Mouse (Mus musculus): ENCODE results near the gene Casq2. TPM values are rescaled to one million over a fixed set of nuclear protein-coding genes. Genes with fewer than 3 reads are reported as not detected.

Casq2 gene
- polyA plus RNA-seq, 2 experiments: 0.88 to 0.89 TPM

DNA sequence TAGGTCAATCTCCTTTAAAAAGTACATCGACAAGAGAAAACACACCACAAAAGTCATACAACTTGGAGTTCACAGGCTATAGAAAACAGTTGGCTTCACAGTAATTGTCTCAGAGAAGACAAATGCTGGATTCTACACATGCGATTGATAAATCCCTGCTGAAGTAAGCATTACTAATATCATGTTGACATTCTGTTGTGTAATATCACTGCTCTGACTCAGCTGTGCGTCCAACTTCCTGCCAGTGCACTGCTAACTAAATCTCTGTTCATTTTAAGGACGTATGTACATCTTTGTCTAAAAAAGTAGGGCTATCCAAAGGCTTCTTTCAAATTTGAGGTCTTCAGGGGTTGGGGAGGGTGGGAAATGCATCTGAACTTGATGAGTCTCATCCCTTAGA is 101.2 kb downstream of the Casq2 start:
- TF ChIP-seq EP300 (IDR thresholded peaks at IDR 0.05; ENCODE audit: low read depth): no peak
- TF ChIP-seq CTCF (IDR thresholded peaks at IDR 0.05; ENCODE audit: low read depth): no peak
- Histone ChIP-seq H3K36me3 (replicated peaks; ENCODE audit: control insufficient read depth, insufficient read depth, low read depth) (no peaks in the 10 kb centered on the region), H3K9ac (replicated peaks) (no peak overlapping the region), H3K4me2 (ENCODE audit: low read depth) (no peak overlapping the region), H3K9me3 (ENCODE audit: control insufficient read depth, low read length) (no peaks in the 10 kb centered on the region), H3K27ac (no peak overlapping the region), H3K27me3 (ENCODE audit: control insufficient read depth, insufficient read depth, low read length) (no peaks in the 10 kb centered on the region), H3K4me1 (replicated peaks; ENCODE audit: control insufficient read depth in 2 of 2, insufficient read depth in 2 of 2, low read length in 1 of 2) (no peaks in the 10 kb centered on the region), H3K4me3 (ENCODE audit: insufficient read depth in 1 of 2, low read depth in 2 of 2, low read length in 2 of 2) (no peak overlapping the region)
- ATAC-seq (ENCODE audit: insufficient read depth) (no peak), DNase-seq (ENCODE audit: low read depth in 3 of 3, low spot score in 3 of 3) (no peak)
- 62% methylated on average over 4 of the region's 4 CpGs for WGBS (ENCODE audit: insufficient replicate concordance)

DNA sequence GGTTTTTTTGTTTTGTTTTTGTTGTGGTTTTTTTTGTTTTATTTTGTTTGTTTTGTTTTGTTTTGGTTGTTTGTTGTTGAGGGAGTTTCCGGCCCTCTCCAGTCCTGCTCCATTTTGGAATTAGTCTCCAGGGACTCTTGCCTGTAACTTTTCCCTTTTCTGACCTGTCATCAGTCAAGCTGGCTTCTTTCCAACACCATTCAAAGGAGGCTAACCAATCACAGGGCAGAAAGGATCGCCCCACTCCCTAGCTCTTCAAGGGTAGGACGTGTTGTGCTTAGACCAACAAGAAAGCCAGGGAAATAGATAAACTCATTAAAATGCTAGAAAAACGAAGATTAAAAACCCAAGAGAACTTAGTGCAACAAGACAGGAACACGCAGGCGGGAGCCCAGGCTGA is 102.8 kb downstream of the Casq2 start:
- Histone ChIP-seq H3K36me3 (replicated peaks; ENCODE audit: control insufficient read depth, insufficient read depth, low read depth) (no peaks in the 10 kb centered on the region), H3K9ac (replicated peaks) (no peak overlapping the region), H3K4me2 (ENCODE audit: low read depth) (no peak overlapping the region), H3K4me1 (replicated peaks; ENCODE audit: control insufficient read depth in 2 of 2, insufficient read depth in 2 of 2, low read length in 1 of 2) (peaks cover 0 to 9% of the 10 kb centered on the region in 2 experiments; a peak in 1 of 4 replicates), H3K9me3 (ENCODE audit: control insufficient read depth, low read length) (no peaks in the 10 kb centered on the region), H3K27ac (no peak overlapping the region), H3K27me3 (ENCODE audit: control insufficient read depth, insufficient read depth, low read length) (peaks cover 6% of the 10 kb centered on the region; the same call in 1 of the 2 replicates), H3K4me3 (ENCODE audit: insufficient read depth in 1 of 2, low read depth in 2 of 2, low read length in 2 of 2) (no peak overlapping the region)
- no peak for DNase-seq (ENCODE audit: low read depth in 3 of 3, low spot score in 3 of 3)
- no peak for ATAC-seq (ENCODE audit: insufficient read depth)
- no peak for TF ChIP-seq CTCF (IDR thresholded peaks at IDR 0.05; ENCODE audit: low read depth)
- TF ChIP-seq EP300 (IDR thresholded peaks at IDR 0.05; ENCODE audit: low read depth): no peak
- 66% methylated on average over 6 of the region's 6 CpGs for WGBS (ENCODE audit: insufficient replicate concordance)

DNA sequence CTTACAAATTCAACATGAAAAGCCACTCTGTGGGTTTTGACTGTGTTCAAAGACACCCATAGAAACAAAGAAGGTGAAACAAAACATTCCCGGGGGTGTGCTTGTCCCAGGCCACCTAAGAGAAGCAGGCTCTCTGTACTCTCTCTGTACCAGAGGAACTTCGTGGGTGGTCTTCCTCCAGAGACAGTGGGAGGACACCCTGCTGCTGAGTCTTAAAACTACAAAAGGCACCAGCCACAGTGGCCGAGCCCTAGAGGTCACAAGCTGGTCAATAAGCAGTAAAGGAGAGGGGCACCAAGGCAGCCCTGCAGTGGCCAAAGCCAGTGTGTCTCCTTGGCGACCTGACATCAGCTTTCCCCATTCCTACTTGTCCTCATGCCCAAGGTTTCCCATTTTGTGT is 103.8 kb downstream of the Casq2 start:
- 40% methylated on average over 4 of the region's 4 CpGs for WGBS (ENCODE audit: insufficient replicate concordance)
- Histone ChIP-seq H3K27ac (no peak overlapping the region), H3K9ac (replicated peaks) (no peak overlapping the region), H3K36me3 (replicated peaks; ENCODE audit: control insufficient read depth, insufficient read depth, low read depth) (no peaks in the 10 kb centered on the region), H3K4me3 (ENCODE audit: insufficient read depth in 1 of 2, low read depth in 2 of 2, low read length in 2 of 2) (no peak overlapping the region), H3K27me3 (ENCODE audit: control insufficient read depth, insufficient read depth, low read length) (peaks cover 15% of the 10 kb centered on the region), H3K4me2 (ENCODE audit: low read depth) (no peak overlapping the region), H3K4me1 (replicated peaks; ENCODE audit: control insufficient read depth in 2 of 2, insufficient read depth in 2 of 2, low read length in 1 of 2) (peaks cover 0 to 16% of the 10 kb centered on the region in 2 experiments; a peak in 2 of 4 replicates), H3K9me3 (ENCODE audit: control insufficient read depth, low read length) (no peaks in the 10 kb centered on the region)
- no peak for DNase-seq (ENCODE audit: low read depth in 3 of 3, low spot score in 3 of 3)
- TF ChIP-seq EP300 (IDR thresholded peaks at IDR 0.05; ENCODE audit: low read depth): no peak
- no peak for TF ChIP-seq CTCF (IDR thresholded peaks at IDR 0.05; ENCODE audit: low read depth)
- ATAC-seq (ENCODE audit: insufficient read depth): no peak

DNA sequence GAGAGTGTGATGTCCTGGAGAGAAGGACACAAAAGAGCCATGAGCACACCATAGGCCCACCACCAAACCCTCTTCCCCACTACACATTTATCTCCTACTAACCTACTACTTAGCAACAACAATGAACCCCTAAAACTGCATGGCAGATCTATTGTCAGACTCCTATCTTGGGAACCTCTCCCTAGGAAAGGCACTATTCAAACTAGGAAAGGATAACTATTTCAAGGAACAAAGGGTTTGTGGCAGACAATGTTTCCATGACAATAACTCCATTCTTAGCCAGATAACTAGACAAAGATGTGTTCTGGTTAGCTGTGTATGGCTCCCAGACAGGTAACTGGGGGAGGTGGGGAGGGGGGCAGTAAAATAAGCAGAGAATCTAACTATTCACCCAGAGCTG is 104.4 kb downstream of the Casq2 start:
- no peak overlapping the region for H3K9ac ChIP-seq (replicated peaks)
- no peak for TF ChIP-seq CTCF (IDR thresholded peaks at IDR 0.05; ENCODE audit: low read depth)
- TF ChIP-seq EP300 (IDR thresholded peaks at IDR 0.05; ENCODE audit: low read depth): no peak
- no peaks in the 10 kb centered on the region for H3K36me3 ChIP-seq (replicated peaks; ENCODE audit: control insufficient read depth, insufficient read depth, low read depth)
- H3K4me1 ChIP-seq (replicated peaks; ENCODE audit: control insufficient read depth in 2 of 2, insufficient read depth in 2 of 2, low read length in 1 of 2): peaks cover 0 to 21% of the 10 kb centered on the region in 2 experiments; a peak in 2 of 4 replicates
- no peak overlapping the region for H3K27ac ChIP-seq
- DNase-seq (ENCODE audit: low read depth in 3 of 3, low spot score in 3 of 3) (no peak), ATAC-seq (ENCODE audit: insufficient read depth) (no peak)
- no peaks in the 10 kb centered on the region for H3K9me3 ChIP-seq (ENCODE audit: control insufficient read depth, low read length)
- peaks cover 15% of the 10 kb centered on the region for H3K27me3 ChIP-seq (ENCODE audit: control insufficient read depth, insufficient read depth, low read length)
- no peak overlapping the region for H3K4me2 ChIP-seq (ENCODE audit: low read depth)
- no peak overlapping the region for H3K4me3 ChIP-seq (ENCODE audit: insufficient read depth in 1 of 2, low read depth in 2 of 2, low read length in 2 of 2)

DNA sequence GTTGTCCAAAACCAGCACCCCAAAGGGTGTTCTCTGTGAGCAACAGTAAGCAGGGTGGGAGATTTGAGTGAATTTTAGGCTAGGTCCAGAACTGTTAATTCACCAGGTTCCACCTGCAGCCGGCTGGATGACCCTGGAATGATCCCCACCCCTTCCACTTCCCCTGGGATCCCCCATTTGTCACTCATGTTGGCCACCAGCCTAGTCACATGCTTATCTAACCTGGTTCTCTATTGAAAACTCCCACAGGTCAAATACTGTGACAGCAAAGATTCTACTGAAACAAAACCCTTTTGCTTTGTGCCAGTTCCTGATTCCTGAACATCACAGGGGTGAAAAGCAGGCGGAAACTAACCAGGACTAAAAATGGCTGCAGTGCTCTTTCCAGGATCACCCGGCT is 105.4 kb downstream of the Casq2 start:
- Histone ChIP-seq H3K9ac (replicated peaks) (no peak overlapping the region), H3K4me3 (ENCODE audit: insufficient read depth in 1 of 2, low read depth in 2 of 2, low read length in 2 of 2) (no peak overlapping the region), H3K36me3 (replicated peaks; ENCODE audit: control insufficient read depth, insufficient read depth, low read depth) (no peaks in the 10 kb centered on the region), H3K27ac (no peak overlapping the region), H3K4me1 (replicated peaks; ENCODE audit: control insufficient read depth in 2 of 2, insufficient read depth in 2 of 2, low read length in 1 of 2) (peaks cover 0 to 21% of the 10 kb centered on the region in 2 experiments; a peak in 2 of 4 replicates), H3K4me2 (ENCODE audit: low read depth) (no peak overlapping the region), H3K9me3 (ENCODE audit: control insufficient read depth, low read length) (no peaks in the 10 kb centered on the region), H3K27me3 (ENCODE audit: control insufficient read depth, insufficient read depth, low read length) (peaks cover 15% of the 10 kb centered on the region)
- ATAC-seq (ENCODE audit: insufficient read depth): no peak
- no peak for TF ChIP-seq EP300 (IDR thresholded peaks at IDR 0.05; ENCODE audit: low read depth)
- TF ChIP-seq CTCF (IDR thresholded peaks at IDR 0.05; ENCODE audit: low read depth): no peak
- no peak for DNase-seq (ENCODE audit: low read depth in 3 of 3, low spot score in 3 of 3)
- WGBS (ENCODE audit: insufficient replicate concordance): 70% methylated on average over 3 of the region's 3 CpGs

Measured in liver, embryonic 14.5 days (tissue).